Mouse (Mus musculus) thymus, adult 2 months (tissue): ENCODE data around the gene C130050O18Rik.

Experiments used
- CTCF ChIP-seq: fragments of 200-500 bp; IDR thresholded peaks from 2 replicates; pipeline ENCODE4 v1.5.1; 2012; ENCODE audit warnings: mild to moderate bottlenecking, control low read depth, low read length, moderate library complexity, borderline replicate concordance; ENCODE audit not compliant: control insufficient read depth, poor library complexity, insufficient read depth; ENCODE audit errors: extremely low read depth
- POLR2A ChIP-seq: fragments of 200-500 bp; IDR thresholded peaks from 2 replicates; pipeline ENCODE4 v1.6.1; 2012; ENCODE audit warnings: mild to moderate bottlenecking, low read length, control low read depth, moderate library complexity; ENCODE audit not compliant: control insufficient read depth, poor library complexity, insufficient read depth; ENCODE audit errors: extremely low read depth

- TF ChIP-seq POLR2A (no peak), CTCF (no peak)
Observed at GRCm38 (mm10) chr5:139437769-139438168, 32.7 kb downstream of the C130050O18Rik start.
